Mouse (Mus musculus) heart, adult 11 months (tissue): ENCODE measurements around the gene Per3.
"Not testable (repeated sequence)": the region's sequence is repeated elsewhere in the genome, so short reads cannot be mapped to it uniquely, and the experiment has no call there.

Source experiments
- DNase-seq: peaks from one replicate; pipeline ENCODE4 v3.0.0; 2022

The Per3 gene

GRCm38 (mm10) chr4:151017356-151017755, 27.1 kb downstream of the Per3 start:
- DNase-seq, result not testable (repeated sequence)

- no peak for DNase-seq
Measured at GRCm38 (mm10) chr4:151015946-151016345, 28.5 kb downstream of the Per3 start.

GRCm38 (mm10) chr4:151010316-151010715, 34.1 kb downstream of the Per3 start:
- DNase-seq, result no peak

GRCm38 (mm10) chr4:151006945-151007344, 37.5 kb downstream of the Per3 start:
- no peak for DNase-seq

- no peak for DNase-seq
Measured at GRCm38 (mm10) chr4:151005656-151006318, 38.7 kb downstream of the Per3 start.

GRCm38 (mm10) chr4:151001397-151001796, 43.1 kb downstream of the Per3 start:
- DNase-seq, result no peak

GRCm38 (mm10) chr4:150998626-150999025, 45.8 kb downstream of the Per3 start:
- DNase-seq, result no peak

GRCm38 (mm10) chr4:150996797-150997196, 47.7 kb downstream of the Per3 start, which contains the start of gene Uts2:
Gene Uts2 (plus strand): TSS chr4:150997097.
- DNase-seq, result no peak

- DNase-seq, result peak; percentile 84
Measured at GRCm38 (mm10) chr4:150990148-150990547, 54.3 kb downstream of the Per3 start.

GRCm38 (mm10) chr4:150980153-150980552, 64.3 kb downstream of the Per3 start:
- no peak for DNase-seq

GRCm38 (mm10) chr4:150979455-150979854, 65.0 kb downstream of the Per3 start:
- no peak for DNase-seq

GRCm38 (mm10) chr4:150978156-150978910, 66.1 kb downstream of the Per3 start:
- no peak for DNase-seq

- no peak for DNase-seq
Measured at GRCm38 (mm10) chr4:150975145-150975544, 69.3 kb downstream of the Per3 start.

GRCm38 (mm10) chr4:150973264-150973663, 71.2 kb downstream of the Per3 start:
- DNase-seq, result no peak

- DNase-seq, result no peak
Measured at GRCm38 (mm10) chr4:150968956-150969355, 75.5 kb downstream of the Per3 start.

- DNase-seq, result no peak
Measured at GRCm38 (mm10) chr4:150966556-150966955, 77.9 kb downstream of the Per3 start.

GRCm38 (mm10) chr4:150965555-150965951, 78.9 kb downstream of the Per3 start:
- DNase-seq, result no peak

GRCm38 (mm10) chr4:150964635-150965554, 79.6 kb downstream of the Per3 start:
- DNase-seq, result peak; percentile 95

GRCm38 (mm10) chr4:150963711-150964110, 80.8 kb downstream of the Per3 start:
- DNase-seq, result no peak

GRCm38 (mm10) chr4:150962231-150962630, 82.2 kb downstream of the Per3 start:
- no peak for DNase-seq

GRCm38 (mm10) chr4:150958536-150958935, 85.9 kb downstream of the Per3 start:
- no peak for DNase-seq

- no peak for DNase-seq
Measured at GRCm38 (mm10) chr4:150957106-150957458, 87.4 kb downstream of the Per3 start.

- no peak for DNase-seq
Measured at GRCm38 (mm10) chr4:150956369-150957105, 87.9 kb downstream of the Per3 start.
